Mouse (Mus musculus): ENCODE measurements around the gene Sdccag8. TPM values are rescaled to one million over a fixed set of nuclear protein-coding genes. Genes with fewer than 3 reads are reported as not detected.

The Sdccag8 gene
- polyA plus RNA-seq, 1 experiment: 13.3 TPM

DNA sequence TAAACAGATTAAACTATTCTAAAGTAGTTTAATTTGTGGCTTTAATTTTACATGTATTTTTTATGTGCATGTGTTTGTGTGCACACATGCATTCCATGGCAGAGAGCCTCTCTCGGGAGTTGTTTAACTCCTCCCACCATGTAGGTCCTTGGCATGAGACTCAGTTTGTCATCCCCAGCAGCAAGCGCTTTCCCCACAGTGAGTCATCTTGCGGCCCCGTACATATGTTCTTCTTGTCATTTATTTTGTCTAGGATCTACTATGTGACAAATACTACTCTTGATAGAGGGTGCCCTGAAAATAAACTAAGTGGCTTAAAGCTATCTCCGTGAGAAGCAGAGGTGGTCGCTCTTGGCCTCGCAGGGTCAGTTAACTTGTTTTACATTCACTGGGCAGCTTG is 36.9 kb downstream of the Sdccag8 start:
- 94% methylated on average over 7 of the region's 7 CpGs for WGBS
- Histone ChIP-seq H3K27me3 (replicated peaks; ENCODE audit: control insufficient read depth, insufficient read depth, low read length) (no peaks in the 10 kb centered on the region), H3K4me3 (ENCODE audit: insufficient read depth, low read depth, low read length) (no peak overlapping the region), H3K27ac (ENCODE audit: insufficient read depth, low read depth, low read length) (no peak overlapping the region), H3K4me1 (ENCODE audit: control insufficient read depth, insufficient read depth, low read length) (no peaks in the 10 kb centered on the region), H3K36me3 (ENCODE audit: control insufficient read depth, insufficient read depth, low read length) (no peaks in the 10 kb centered on the region; the same call in 1 of the 2 replicates)
- TF ChIP-seq POLR2A (IDR thresholded peaks at IDR 0.05; ENCODE audit: low read depth, low read length) (no peak), CTCF (conservative IDR thresholded peaks at IDR 0.05; ENCODE audit: insufficient read depth, insufficient read length, low read depth, low read length) (no peak)
- DNase-seq: no peak

GRCm38 (mm10) chr1:176852813-176853590 is 38.5 kb downstream of the Sdccag8 start:
- Histone ChIP-seq H3K36me3 (ENCODE audit: control insufficient read depth, insufficient read depth, low read length) (no peaks in the 10 kb centered on the region), H3K4me1 (ENCODE audit: control insufficient read depth, insufficient read depth, low read length) (no peaks in the 10 kb centered on the region), H3K4me3 (ENCODE audit: insufficient read depth, low read depth, low read length) (no peak overlapping the region), H3K27me3 (replicated peaks; ENCODE audit: control insufficient read depth, insufficient read depth, low read length) (no peaks in the 10 kb centered on the region), H3K27ac (ENCODE audit: insufficient read depth, low read depth, low read length) (no peak overlapping the region)
- WGBS: 88% methylated on average over 9 of the region's 9 CpGs
- no peak for DNase-seq
- TF ChIP-seq POLR2A (IDR thresholded peaks at IDR 0.05; ENCODE audit: low read depth, low read length) (no peak), CTCF (conservative IDR thresholded peaks at IDR 0.05; ENCODE audit: insufficient read depth, insufficient read length, low read depth, low read length) (no peak)

- H3K4me3 ChIP-seq (ENCODE audit: insufficient read depth, low read depth, low read length): no peak overlapping the region
- TF ChIP-seq CTCF (conservative IDR thresholded peaks at IDR 0.05; ENCODE audit: insufficient read depth, insufficient read length, low read depth, low read length): 0 out of 2 replicates have a peak, but pooled peaks have one; percentile 6
- TF ChIP-seq POLR2A (IDR thresholded peaks at IDR 0.05; ENCODE audit: low read depth, low read length): no peak
- no peak overlapping the region for H3K27ac ChIP-seq (ENCODE audit: insufficient read depth, low read depth, low read length)
- DNase-seq: peak; percentile 77
- 59% methylated on average over 9 of the region's 9 CpGs for WGBS
- H3K4me1 ChIP-seq (ENCODE audit: control insufficient read depth, insufficient read depth, low read length): no peaks in the 10 kb centered on the region
- H3K36me3 ChIP-seq (ENCODE audit: control insufficient read depth, insufficient read depth, low read length): no peaks in the 10 kb centered on the region
- no peaks in the 10 kb centered on the region for H3K27me3 ChIP-seq (replicated peaks; ENCODE audit: control insufficient read depth, insufficient read depth, low read length)
Measured at GRCm38 (mm10) chr1:176861981-176862644, 47.7 kb downstream of the Sdccag8 start.

DNA sequence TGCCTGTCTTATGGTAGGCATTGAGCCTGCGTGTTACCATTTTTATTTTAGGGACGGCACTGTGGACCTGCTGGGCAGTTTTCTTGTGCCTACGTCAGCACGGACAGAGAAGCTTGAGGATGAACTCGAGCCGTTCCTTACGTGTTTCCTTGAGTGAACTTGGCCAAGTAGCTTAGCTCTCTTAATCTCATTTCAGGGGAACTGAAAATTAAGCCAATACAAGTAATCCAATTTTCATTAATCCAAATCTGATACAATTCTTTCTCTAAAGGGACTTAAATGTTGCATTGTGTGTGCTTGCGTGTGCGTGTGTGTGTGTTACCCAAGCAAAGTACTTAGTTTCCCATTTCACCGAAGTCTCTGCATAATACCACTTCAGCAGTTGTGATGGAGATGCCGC is 56.0 kb downstream of the Sdccag8 start:
- DNase-seq: no peak
- H3K27me3 ChIP-seq (replicated peaks; ENCODE audit: control insufficient read depth, insufficient read depth, low read length): no peaks in the 10 kb centered on the region
- 97% methylated on average over 11 of the region's 11 CpGs for WGBS
- TF ChIP-seq CTCF (conservative IDR thresholded peaks at IDR 0.05; ENCODE audit: insufficient read depth, insufficient read length, low read depth, low read length) (no peak), POLR2A (IDR thresholded peaks at IDR 0.05; ENCODE audit: low read depth, low read length) (no peak)
- no peaks in the 10 kb centered on the region for H3K36me3 ChIP-seq (ENCODE audit: control insufficient read depth, insufficient read depth, low read length)
- no peak overlapping the region for H3K4me3 ChIP-seq (ENCODE audit: insufficient read depth, low read depth, low read length)
- no peaks in the 10 kb centered on the region for H3K4me1 ChIP-seq (ENCODE audit: control insufficient read depth, insufficient read depth, low read length)
- no peak overlapping the region for H3K27ac ChIP-seq (ENCODE audit: insufficient read depth, low read depth, low read length)

DNA sequence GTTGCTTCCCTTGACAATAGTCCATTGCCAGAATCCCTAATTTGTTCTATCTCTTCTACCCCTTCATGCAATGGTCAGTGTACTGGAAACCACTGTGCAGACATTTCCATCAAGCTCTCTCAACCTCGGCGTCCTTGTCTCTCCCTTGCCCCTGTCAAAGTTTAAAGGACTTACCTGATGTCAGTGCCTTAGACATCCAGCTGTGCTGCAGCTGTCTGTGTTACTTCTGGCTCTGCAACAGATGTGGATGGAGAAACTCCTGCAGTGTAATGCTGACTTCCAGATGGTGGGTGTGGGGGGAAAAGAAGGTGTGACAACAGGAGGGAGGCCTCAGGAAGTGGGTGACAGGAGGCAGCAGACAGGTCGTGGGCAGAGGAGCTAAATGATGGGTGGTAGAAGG is 57.5 kb downstream of the Sdccag8 start:
- Histone ChIP-seq H3K27ac (ENCODE audit: insufficient read depth, low read depth, low read length) (no peak overlapping the region), H3K36me3 (ENCODE audit: control insufficient read depth, insufficient read depth, low read length) (no peaks in the 10 kb centered on the region), H3K27me3 (replicated peaks; ENCODE audit: control insufficient read depth, insufficient read depth, low read length) (no peaks in the 10 kb centered on the region), H3K4me3 (ENCODE audit: insufficient read depth, low read depth, low read length) (no peak overlapping the region), H3K4me1 (ENCODE audit: control insufficient read depth, insufficient read depth, low read length) (no peaks in the 10 kb centered on the region)
- DNase-seq: no peak
- no peak for TF ChIP-seq POLR2A (IDR thresholded peaks at IDR 0.05; ENCODE audit: low read depth, low read length)
- no peak for TF ChIP-seq CTCF (conservative IDR thresholded peaks at IDR 0.05; ENCODE audit: insufficient read depth, insufficient read length, low read depth, low read length)
- WGBS: 37% methylated on average over 3 of the region's 3 CpGs

GRCm38 (mm10) chr1:176873463-176873862 is 59.0 kb downstream of the Sdccag8 start:
- Histone ChIP-seq H3K36me3 (ENCODE audit: control insufficient read depth, insufficient read depth, low read length) (no peaks in the 10 kb centered on the region), H3K27ac (ENCODE audit: insufficient read depth, low read depth, low read length) (no peak overlapping the region), H3K4me1 (ENCODE audit: control insufficient read depth, insufficient read depth, low read length) (no peaks in the 10 kb centered on the region), H3K4me3 (ENCODE audit: insufficient read depth, low read depth, low read length) (no peak overlapping the region), H3K27me3 (replicated peaks; ENCODE audit: control insufficient read depth, insufficient read depth, low read length) (no peaks in the 10 kb centered on the region)
- TF ChIP-seq POLR2A (IDR thresholded peaks at IDR 0.05; ENCODE audit: low read depth, low read length) (no peak), CTCF (conservative IDR thresholded peaks at IDR 0.05; ENCODE audit: insufficient read depth, insufficient read length, low read depth, low read length) (no peak)
- WGBS: 87% methylated on average over 9 of the region's 9 CpGs
- DNase-seq: no peak

GRCm38 (mm10) chr1:176874155-176874554 is 59.7 kb downstream of the Sdccag8 start:
- TF ChIP-seq POLR2A (IDR thresholded peaks at IDR 0.05; ENCODE audit: low read depth, low read length) (no peak), CTCF (conservative IDR thresholded peaks at IDR 0.05; ENCODE audit: insufficient read depth, insufficient read length, low read depth, low read length) (no peak)
- Histone ChIP-seq H3K36me3 (ENCODE audit: control insufficient read depth, insufficient read depth, low read length) (no peaks in the 10 kb centered on the region), H3K4me3 (ENCODE audit: insufficient read depth, low read depth, low read length) (no peak overlapping the region), H3K27me3 (replicated peaks; ENCODE audit: control insufficient read depth, insufficient read depth, low read length) (no peaks in the 10 kb centered on the region), H3K27ac (ENCODE audit: insufficient read depth, low read depth, low read length) (no peak overlapping the region), H3K4me1 (ENCODE audit: control insufficient read depth, insufficient read depth, low read length) (no peaks in the 10 kb centered on the region)
- no peak for DNase-seq
